Mouse (Mus musculus): ENCODE measurements around the gene Snn.

DNA sequence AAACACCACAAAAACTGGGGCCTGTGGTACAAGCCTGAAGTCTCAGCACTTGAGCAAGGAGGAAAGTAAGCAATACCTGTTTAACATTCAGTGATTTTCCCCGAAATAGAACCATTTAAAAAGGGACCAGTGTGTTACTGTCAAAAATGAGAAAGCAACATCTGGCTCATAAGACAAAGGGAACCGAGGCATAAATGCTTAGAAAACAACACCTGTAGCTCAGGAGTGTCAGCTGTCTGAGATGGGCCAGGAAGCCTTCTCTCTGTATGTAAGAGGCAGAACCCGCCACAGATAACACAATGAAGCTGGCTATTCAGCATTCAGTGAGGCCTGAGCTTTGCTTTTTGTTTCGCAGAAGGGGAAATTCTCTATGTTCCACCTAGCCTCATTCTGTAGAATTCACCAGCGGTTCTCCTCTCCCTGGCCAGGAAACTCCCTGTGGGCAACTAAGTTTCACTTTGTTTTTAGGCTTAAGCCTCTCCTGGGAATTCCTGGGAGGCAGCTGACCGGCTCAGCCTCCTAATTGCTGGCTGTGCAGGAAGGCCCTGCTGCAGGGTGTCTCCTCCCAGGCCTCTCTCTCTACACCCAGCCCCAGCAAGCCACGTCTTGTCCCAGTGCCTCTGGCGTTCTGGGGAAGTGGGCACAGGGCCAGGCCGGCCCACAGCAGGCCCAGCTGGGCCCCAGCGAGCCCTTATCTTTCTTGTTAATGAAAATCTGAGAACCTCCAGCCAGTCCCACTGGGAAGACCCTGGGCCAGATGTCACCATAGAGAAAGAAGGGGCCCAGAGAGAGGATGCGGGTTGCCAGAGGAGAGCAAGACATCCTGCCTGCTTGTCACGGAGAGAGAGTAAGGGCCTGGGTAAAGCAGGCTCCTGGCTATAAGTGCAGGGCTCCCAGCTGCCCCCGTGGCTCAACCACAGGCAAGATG is 2.3 kb downstream of the Snn start:
- TF ChIP-seq POLR2A (IDR thresholded peaks at IDR 0.05; ENCODE audit: insufficient read depth, low read length): no peak
- no peak for TF ChIP-seq CTCF (IDR thresholded peaks at IDR 0.05; ENCODE audit: low read depth, low read length)
- no peak for TF ChIP-seq EP300 (IDR thresholded peaks at IDR 0.05; ENCODE audit: insufficient read depth, low read depth, low read length)

All from ES-Bruce4 (cell line).